Mouse (Mus musculus): ENCODE results near the gene Wbp2. TPM values are rescaled to one million over a fixed set of nuclear protein-coding genes. Genes with fewer than 3 reads are reported as not detected.

Gene Wbp2
- 15.4 TPM for polyA plus RNA-seq (2014; fragmentation: Illumina TruSeq; extraction: RNeasy Lipid Tissue Mini Kit (QIAGEN cat#74804); ENCODE audit: low read depth, low replicate concordance)

DNA sequence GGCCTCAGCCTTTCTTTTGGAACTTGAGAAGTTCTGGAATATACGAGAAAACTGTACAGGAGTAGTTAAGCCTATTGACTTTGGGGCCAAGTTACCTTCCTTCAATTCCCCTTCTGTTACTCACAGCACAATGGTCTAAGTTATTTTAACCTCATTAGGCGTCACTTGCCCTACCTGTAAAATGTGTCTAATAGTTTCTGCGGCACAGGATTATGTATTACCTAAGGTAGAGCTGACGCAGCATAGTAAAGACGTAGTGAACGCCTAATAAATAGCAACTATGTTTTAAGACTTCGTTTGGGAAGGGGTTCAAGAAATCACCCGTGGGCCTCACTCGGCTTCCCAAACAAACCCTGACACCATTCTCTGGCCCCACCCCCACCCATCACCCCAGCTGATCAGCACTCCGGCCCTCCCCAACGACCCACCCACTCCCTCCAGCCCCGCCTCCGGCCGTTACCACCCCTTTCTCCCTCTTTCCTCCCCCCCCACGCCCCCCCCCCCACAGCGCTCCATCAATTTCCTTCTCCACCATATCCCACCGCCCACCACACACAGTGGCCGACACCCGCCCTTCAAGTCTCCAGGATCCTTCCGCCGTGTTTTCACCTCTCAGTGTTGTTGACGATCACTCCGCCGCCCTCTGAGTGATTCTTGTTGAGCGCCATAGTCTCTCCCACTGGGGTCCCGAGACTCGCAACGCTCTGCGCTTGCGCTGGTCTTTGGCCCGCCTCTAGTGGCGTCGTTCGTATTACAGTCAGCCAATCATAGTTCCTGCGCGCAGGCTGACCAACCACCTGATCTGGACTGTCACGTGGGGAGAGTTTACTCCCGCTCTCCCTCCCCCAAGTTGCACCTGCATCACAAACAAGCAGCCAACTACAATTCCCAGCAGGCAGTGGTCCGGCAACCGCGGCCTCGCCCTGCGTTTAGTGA, at the start of gene Wbp2:
Wbp2 (minus strand) TSS at position 738 of the 936 bp plus-strand sequence.

DNA sequence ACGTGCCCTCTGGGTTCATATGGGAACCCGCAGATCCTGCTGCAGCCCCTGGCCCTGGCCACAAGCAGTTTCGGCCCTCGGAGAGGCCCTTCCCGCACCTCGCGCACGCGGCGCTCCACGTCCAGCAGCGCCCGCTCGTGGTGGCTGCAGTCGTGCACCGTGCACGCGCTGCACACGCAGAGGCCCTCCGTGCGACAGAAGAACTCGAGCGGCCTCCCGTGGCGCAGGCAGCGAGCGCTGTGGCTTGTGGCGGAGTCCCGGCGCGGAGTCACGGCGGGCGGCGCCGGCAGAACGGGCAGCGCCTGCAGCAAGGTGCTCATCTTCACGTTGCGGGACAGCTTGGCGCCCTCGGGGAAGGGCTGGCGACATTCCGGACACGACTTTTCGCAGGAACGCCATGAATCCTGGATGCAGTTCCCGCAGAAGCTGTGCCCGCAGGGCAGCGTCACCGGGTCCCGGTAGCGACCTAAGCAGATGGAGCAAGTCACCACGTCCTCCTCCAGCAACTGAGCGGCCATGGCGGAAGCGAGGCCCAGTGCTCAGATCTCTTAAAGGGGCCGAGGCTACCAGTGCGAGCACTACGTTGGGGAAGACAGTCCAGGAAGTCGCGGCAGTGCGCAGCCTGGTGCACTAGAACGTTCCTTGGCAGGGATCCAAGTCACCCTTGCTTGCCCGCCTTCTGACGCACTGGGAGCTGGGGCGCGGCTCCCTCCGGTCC, 43.9 kb upstream of the Wbp2 start, which contains the start of gene Trim65:
Trim65 (minus strand) TSS at position 641 of the 718 bp plus-strand sequence.

DNA sequence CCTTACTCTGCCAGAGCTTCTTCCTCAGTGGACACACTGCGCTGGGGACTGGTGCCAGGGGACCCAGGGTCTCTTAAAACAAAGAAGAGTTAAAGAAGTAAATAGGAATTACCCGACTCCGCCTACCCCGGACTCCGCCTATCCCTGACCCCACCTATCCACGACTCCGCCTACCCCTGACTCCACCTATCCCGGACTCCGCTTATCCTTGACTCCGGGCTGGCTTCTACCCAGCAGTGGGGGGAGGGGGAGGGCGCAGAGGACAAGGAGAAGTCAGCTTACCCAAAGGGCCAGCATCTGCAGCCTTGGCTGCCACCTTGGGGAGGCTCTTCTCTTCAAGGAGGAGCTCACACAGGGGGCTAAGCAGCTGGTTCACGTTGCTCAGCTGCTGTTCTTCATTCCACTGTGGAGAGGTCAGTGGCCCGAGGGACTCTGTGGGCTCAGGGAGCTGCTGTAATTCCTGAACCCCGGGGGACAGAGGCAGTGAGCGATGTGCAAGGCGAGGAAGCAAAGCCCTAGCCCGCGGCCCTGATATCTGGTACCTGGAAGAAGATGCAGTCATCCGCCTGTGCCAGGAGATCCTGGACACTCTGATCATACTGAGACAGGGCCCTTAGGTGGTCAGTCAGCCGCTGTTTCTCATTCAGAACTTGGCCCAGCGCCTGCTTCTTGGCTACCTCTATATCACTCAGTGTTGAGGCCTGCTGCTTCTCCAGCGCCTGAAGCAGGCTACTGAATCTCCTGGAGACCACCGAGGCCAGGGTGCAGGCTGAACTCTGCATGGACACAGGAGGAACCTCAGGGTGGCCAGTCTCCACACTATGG, 40.6 kb upstream of the Wbp2 start, which contains the start of gene Trim47:
Trim47 (minus strand) TSS at position 55 of the 825 bp plus-strand sequence.

DNA sequence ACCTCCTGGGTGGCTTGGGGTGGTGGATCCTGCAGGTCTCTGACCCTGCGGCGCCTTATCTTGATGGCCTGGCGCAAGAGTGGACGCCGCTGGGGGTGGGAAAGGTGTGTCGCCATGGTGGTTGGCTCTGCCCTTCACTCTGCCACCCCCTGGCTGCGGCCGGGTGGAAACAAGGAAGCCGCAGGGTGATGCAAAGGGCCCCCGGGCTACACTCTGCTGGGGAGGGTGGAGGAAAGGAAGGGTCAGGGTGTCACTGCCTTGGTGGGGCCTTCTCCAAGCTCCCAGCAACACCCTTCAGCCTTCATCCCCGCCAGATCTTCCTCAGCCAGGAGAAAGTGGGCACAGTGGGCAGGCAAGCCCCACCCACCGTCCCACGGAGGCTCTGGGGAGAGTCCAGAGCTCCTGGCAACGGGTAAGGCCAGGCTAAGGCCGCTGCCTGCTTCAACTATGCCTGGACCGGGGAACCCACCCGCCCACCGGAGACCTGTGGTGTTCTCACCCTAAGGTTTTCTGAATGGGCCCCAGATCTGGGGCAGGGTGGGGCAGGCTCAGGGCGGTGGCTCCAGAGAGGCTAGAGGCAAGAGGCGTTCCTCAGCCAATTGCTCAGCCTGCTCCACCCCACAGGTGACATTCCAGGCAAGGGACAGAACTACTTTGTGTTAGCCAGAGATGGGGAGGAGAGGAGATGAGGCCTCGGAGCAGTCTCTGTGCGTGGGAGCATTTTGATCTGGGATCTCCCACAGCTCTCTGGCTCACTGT, 9.2 kb downstream of the Wbp2 start, which contains the start of gene Unc13d:
Unc13d (minus strand) TSS at position 516 of the 759 bp plus-strand sequence.

DNA sequence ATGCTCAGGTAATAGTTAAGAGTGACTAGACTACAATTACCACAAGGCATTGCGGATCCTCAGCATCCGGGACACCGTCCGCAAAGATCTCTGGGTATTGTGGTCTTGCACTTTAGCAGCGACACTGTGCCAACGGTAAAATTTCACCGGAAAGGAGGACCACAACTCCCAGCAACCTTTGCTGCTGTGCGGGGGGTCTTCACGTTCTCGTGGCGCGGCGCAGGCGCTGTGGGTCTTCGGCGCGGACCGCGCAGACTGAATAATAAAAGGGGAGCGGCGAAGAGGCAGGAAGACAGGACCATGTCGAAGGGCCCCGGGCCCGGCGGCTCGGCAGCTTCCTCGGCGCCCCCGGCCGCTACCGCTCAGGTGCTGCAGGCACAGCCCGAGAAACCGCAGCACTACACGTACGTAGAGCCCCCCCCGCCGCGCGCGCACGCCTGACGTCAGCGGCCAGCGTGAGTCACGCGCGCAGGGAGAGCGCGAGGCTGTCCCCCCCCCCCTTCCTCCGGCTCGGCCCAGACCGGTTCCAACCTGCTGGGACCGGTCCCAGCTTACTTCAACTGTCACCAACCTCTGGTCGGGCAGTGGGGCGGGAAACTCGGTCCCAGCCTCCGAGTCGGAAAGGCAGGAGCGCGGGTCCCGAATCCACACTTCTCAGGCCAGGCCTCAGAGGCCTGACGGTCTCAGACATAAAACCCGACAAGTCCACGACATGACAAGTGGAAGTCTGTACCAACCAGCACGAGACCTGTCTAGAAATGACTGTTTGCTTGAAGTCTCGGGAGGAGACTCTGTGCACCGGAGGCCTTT, 56.5 kb downstream of the Wbp2 start, which contains the start of gene Unk:
Unk (plus strand) TSS at position 235 of the 810 bp plus-strand sequence.

Other genes starting within 250 kb of the Wbp2 start
- 34.7 TPM for gene Myo15b, start 228.6 kb downstream of the Wbp2 start, polyA plus RNA-seq (2014; fragmentation: Illumina TruSeq; extraction: RNeasy Lipid Tissue Mini Kit (QIAGEN cat#74804); ENCODE audit: low read depth, low replicate concordance)
- gene Smim5, start 187.0 kb downstream of the Wbp2 start, polyA plus RNA-seq (2014; fragmentation: Illumina TruSeq; extraction: RNeasy Lipid Tissue Mini Kit (QIAGEN cat#74804); ENCODE audit: low read depth, low replicate concordance), result not detected
- gene Smim6, start 175.0 kb downstream of the Wbp2 start, polyA plus RNA-seq (2014; fragmentation: Illumina TruSeq; extraction: RNeasy Lipid Tissue Mini Kit (QIAGEN cat#74804); ENCODE audit: low read depth, low replicate concordance), result 23.0 TPM
- gene Sap30bp, start 153.7 kb downstream of the Wbp2 start, polyA plus RNA-seq (2014; fragmentation: Illumina TruSeq; extraction: RNeasy Lipid Tissue Mini Kit (QIAGEN cat#74804); ENCODE audit: low read depth, low replicate concordance), result 6.4 TPM
- 2.3 TPM for gene Recql5, start 153.5 kb downstream of the Wbp2 start, polyA plus RNA-seq (2014; fragmentation: Illumina TruSeq; extraction: RNeasy Lipid Tissue Mini Kit (QIAGEN cat#74804); ENCODE audit: low read depth, low replicate concordance)
- 1.3 TPM for gene Itgb4, start 112.3 kb downstream of the Wbp2 start, polyA plus RNA-seq (2014; fragmentation: Illumina TruSeq; extraction: RNeasy Lipid Tissue Mini Kit (QIAGEN cat#74804); ENCODE audit: low read depth, low replicate concordance)
- not detected for gene Galk1, start 74.3 kb downstream of the Wbp2 start, polyA plus RNA-seq (2014; fragmentation: Illumina TruSeq; extraction: RNeasy Lipid Tissue Mini Kit (QIAGEN cat#74804); ENCODE audit: low read depth, low replicate concordance)
- 1,501 TPM for gene H3f3b, start 59.0 kb downstream of the Wbp2 start, polyA plus RNA-seq (2014; fragmentation: Illumina TruSeq; extraction: RNeasy Lipid Tissue Mini Kit (QIAGEN cat#74804); ENCODE audit: low read depth, low replicate concordance)
- gene Unk, start 56.7 kb downstream of the Wbp2 start, polyA plus RNA-seq (2014; fragmentation: Illumina TruSeq; extraction: RNeasy Lipid Tissue Mini Kit (QIAGEN cat#74804); ENCODE audit: low read depth, low replicate concordance), result 2.3 TPM
- gene Unc13d, start 9.0 kb downstream of the Wbp2 start, polyA plus RNA-seq (2014; fragmentation: Illumina TruSeq; extraction: RNeasy Lipid Tissue Mini Kit (QIAGEN cat#74804); ENCODE audit: low read depth, low replicate concordance), result 0.22 TPM
- gene Trim47, start 40.2 kb upstream of the Wbp2 start, polyA plus RNA-seq (2014; fragmentation: Illumina TruSeq; extraction: RNeasy Lipid Tissue Mini Kit (QIAGEN cat#74804); ENCODE audit: low read depth, low replicate concordance), result 0.28 TPM
- 6.8 TPM for gene Trim65, start 44.1 kb upstream of the Wbp2 start, polyA plus RNA-seq (2014; fragmentation: Illumina TruSeq; extraction: RNeasy Lipid Tissue Mini Kit (QIAGEN cat#74804); ENCODE audit: low read depth, low replicate concordance)
- 2.1 TPM for gene Mrpl38, start 51.9 kb upstream of the Wbp2 start, polyA plus RNA-seq (2014; fragmentation: Illumina TruSeq; extraction: RNeasy Lipid Tissue Mini Kit (QIAGEN cat#74804); ENCODE audit: low read depth, low replicate concordance)
- 6.6 TPM for gene Fbf1, start 81.2 kb upstream of the Wbp2 start, polyA plus RNA-seq (2014; fragmentation: Illumina TruSeq; extraction: RNeasy Lipid Tissue Mini Kit (QIAGEN cat#74804); ENCODE audit: low read depth, low replicate concordance)
- gene Ten1, start 111.9 kb upstream of the Wbp2 start, polyA plus RNA-seq (2014; fragmentation: Illumina TruSeq; extraction: RNeasy Lipid Tissue Mini Kit (QIAGEN cat#74804); ENCODE audit: low read depth, low replicate concordance), result 2.0 TPM
- 174 TPM for gene Acox1, start 112.0 kb upstream of the Wbp2 start, polyA plus RNA-seq (2014; fragmentation: Illumina TruSeq; extraction: RNeasy Lipid Tissue Mini Kit (QIAGEN cat#74804); ENCODE audit: low read depth, low replicate concordance)
- not detected for gene Evpl, start 151.1 kb upstream of the Wbp2 start, polyA plus RNA-seq (2014; fragmentation: Illumina TruSeq; extraction: RNeasy Lipid Tissue Mini Kit (QIAGEN cat#74804); ENCODE audit: low read depth, low replicate concordance)
- gene Srp68, start 187.2 kb upstream of the Wbp2 start, polyA plus RNA-seq (2014; fragmentation: Illumina TruSeq; extraction: RNeasy Lipid Tissue Mini Kit (QIAGEN cat#74804); ENCODE audit: low read depth, low replicate concordance), result 6.2 TPM
- not detected for gene Galr2, start 193.9 kb upstream of the Wbp2 start, polyA plus RNA-seq (2014; fragmentation: Illumina TruSeq; extraction: RNeasy Lipid Tissue Mini Kit (QIAGEN cat#74804); ENCODE audit: low read depth, low replicate concordance)
- gene Exoc7, start 220.2 kb upstream of the Wbp2 start, polyA plus RNA-seq (2014; fragmentation: Illumina TruSeq; extraction: RNeasy Lipid Tissue Mini Kit (QIAGEN cat#74804); ENCODE audit: low read depth, low replicate concordance), result 8.8 TPM
- gene Foxj1, start 248.4 kb upstream of the Wbp2 start, polyA plus RNA-seq (2014; fragmentation: Illumina TruSeq; extraction: RNeasy Lipid Tissue Mini Kit (QIAGEN cat#74804); ENCODE audit: low read depth, low replicate concordance), result not detected

Measured in sigmoid colon, adult 10 weeks (tissue).